Mouse (Mus musculus) neural tube, embryonic 15.5 days (tissue): ENCODE measurements at regions not wholly inside any gene's neighbourhood (a gene's known extent, or its start where the extent isn't known, plus 50 kb on each side); places are given as distances from the start of the nearest gene placed in this dataset.
A peak's percentile ranks its signal among the peaks of the same experiment; 100 is the strongest.

Experiments
- ATAC-seq: fragments of 200-750 bp; cut with Nextera tagmentation; 2 replicates; pipeline ENCODE4 v1.8.0; 2017; ENCODE audit warnings: mild to moderate bottlenecking, moderate TSS enrichment, moderate library complexity; ENCODE audit not compliant: low FRiP score
- H3K27ac ChIP-seq: fragments of 300-500 bp; sonication (generic); replicated peaks from 2 replicates; pipeline ENCODE4 v1.5.1; 2015; ENCODE audit warnings: mild to moderate bottlenecking, inconsistent platforms
- H3K27me3 ChIP-seq: fragments of 300-500 bp; sonication (generic); replicated peaks from 2 replicates; pipeline ENCODE4 v1.6.1; 2015; ENCODE audit warnings: inconsistent platforms
- H3K36me3 ChIP-seq: fragments of 300-500 bp; sonication (generic); 2 replicates; pipeline ENCODE4 v1.6.1; 2015; ENCODE audit warnings: inconsistent platforms
- H3K4me1 ChIP-seq: fragments of 300-500 bp; sonication (generic); 2 replicates; pipeline ENCODE4 v1.6.1; 2015; ENCODE audit warnings: inconsistent platforms
- H3K4me2 ChIP-seq: fragments of 300-500 bp; sonication (generic); 2 replicates; pipeline ENCODE4 v1.6.1; 2015; ENCODE audit warnings: inconsistent platforms, mild to moderate bottlenecking, moderate library complexity
- H3K4me3 ChIP-seq: fragments of 300-500 bp; sonication (generic); replicated peaks from 2 replicates; pipeline ENCODE4 v1.5.1; 2015; ENCODE audit warnings: mild to moderate bottlenecking, inconsistent platforms
- H3K9ac ChIP-seq: fragments of 300-500 bp; sonication (generic); replicated peaks from 2 replicates; pipeline ENCODE4 v1.6.1; 2015; ENCODE audit warnings: mild to moderate bottlenecking, inconsistent platforms
- H3K9me3 ChIP-seq: fragments of 300-500 bp; sonication (generic); replicated peaks from 2 replicates; pipeline ENCODE4 v1.6.1; 2016; ENCODE audit warnings: inconsistent platforms
- WGBS: fragments of 180-500 bp; shearing (Covaris S2); methylation state at CpG from one replicate; pipeline ENCODE4 v1.1.7; 2015; ENCODE audit warnings: mixed read lengths; 5-methylcytosine and 5-hydroxymethylcytosine counted together

DNA sequence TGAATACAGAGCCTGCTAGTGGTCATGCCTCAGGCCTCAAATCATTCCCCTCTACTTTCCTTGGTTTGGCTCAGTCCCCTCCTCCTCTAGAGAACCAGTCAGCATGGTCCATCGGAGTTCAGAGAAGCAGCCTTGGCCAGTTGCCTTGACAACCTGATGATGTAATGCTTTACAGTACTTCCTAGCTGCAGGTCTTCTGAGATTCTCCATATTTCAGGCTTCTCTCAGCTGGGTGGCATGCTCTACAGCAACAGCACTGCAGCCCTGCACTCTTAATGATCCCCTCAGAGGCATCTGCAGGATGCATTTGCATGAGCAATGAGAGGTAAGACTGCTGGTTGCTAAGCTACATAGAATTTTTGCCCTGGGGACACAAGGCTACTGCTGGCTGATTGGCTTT lies 514.7 kb upstream of the Nbea start:
- H3K4me1 ChIP-seq: peaks cover 21% of the 10 kb centered on the region
- H3K4me3 ChIP-seq: no peak overlapping the region
- no peaks in the 10 kb centered on the region for H3K27me3 ChIP-seq
- H3K27ac ChIP-seq: peak overlapping the region; percentile 82
- no peaks in the 10 kb centered on the region for H3K9me3 ChIP-seq
- no peaks in the 10 kb centered on the region for H3K36me3 ChIP-seq
- peak overlapping the region; percentile 3; the same call in 1 of the 2 replicates for H3K4me2 ChIP-seq
- no peak overlapping the region for H3K9ac ChIP-seq
- WGBS: 0% methylated on average over 1 of the region's 1 CpGs
- peak; percentile 95 for ATAC-seq

DNA sequence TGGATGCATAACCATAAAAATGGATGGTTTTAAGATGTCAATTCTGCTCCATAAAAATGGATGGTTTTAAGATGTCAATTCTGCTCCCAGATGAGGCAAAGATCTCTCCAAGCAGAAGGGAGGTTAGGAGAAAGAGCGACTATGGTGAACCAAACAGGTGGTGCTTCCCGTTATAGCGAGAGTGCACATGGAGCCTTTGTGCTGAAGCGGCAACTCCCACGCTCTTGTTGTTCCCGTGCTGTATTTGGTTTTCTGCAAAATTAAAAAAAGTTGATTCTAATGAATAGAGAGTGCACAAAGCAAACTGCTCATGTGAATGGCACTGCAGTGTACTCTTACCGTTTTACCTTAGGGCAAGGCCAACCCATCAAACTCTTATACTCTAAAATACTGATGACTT lies 497.5 kb upstream of the Nbea start:
- ATAC-seq: no peak
- Histone ChIP-seq H3K27ac (no peak overlapping the region), H3K36me3 (no peaks in the 10 kb centered on the region), H3K9ac (no peak overlapping the region), H3K9me3 (no peaks in the 10 kb centered on the region), H3K4me3 (no peak overlapping the region), H3K4me2 (no peak overlapping the region), H3K27me3 (no peaks in the 10 kb centered on the region), H3K4me1 (no peaks in the 10 kb centered on the region)
- 95% methylated on average over 7 of the region's 7 CpGs for WGBS

DNA sequence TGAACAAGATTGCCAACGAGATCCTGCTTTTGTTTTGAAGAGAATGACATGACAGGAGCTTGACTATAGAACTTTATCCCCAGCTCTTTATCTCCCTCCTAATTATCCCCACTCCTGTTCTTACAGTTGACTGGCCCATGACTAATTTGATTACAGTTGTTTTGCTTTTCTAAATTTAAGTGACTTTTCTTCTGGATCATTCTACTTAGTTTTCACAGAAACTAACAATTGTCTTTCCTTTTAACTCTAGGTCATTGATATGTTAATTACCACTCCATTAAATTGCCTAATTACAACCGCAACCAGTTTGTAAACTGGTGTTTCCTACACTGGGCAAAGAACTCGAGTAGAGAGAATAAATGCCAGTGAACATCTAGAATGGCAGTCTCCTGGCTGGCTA lies 485.3 kb upstream of the Nbea start:
- Histone ChIP-seq H3K36me3 (no peaks in the 10 kb centered on the region), H3K27me3 (no peaks in the 10 kb centered on the region), H3K4me3 (no peak overlapping the region), H3K4me2 (no peak overlapping the region), H3K4me1 (no peaks in the 10 kb centered on the region), H3K9me3 (no peaks in the 10 kb centered on the region), H3K9ac (no peak overlapping the region), H3K27ac (no peak overlapping the region)
- WGBS: 9% methylated on average over 3 of the region's 3 CpGs
- ATAC-seq: peak; percentile 61; the same call in 1 of the 2 replicates

DNA sequence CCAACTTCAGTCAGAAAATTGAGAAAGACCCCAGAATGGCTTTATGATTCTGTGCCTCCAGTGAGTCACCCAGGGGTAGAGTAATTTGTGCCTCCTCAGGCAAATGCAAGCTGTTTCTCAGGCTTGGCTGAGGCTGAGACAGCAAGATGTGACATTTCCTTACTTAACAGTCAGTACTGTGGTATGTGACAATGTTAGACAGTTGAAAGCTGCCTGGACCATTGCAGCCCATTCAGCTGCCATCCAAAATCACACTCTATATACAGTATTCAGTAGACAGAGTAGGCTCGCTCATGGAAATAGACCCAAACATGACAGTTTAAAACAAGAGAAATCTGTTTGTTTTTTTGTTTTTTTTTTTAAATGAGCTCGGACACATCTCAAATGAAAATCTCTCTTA lies 477.1 kb upstream of the Nbea start:
- H3K27me3 ChIP-seq: no peaks in the 10 kb centered on the region
- no peaks in the 10 kb centered on the region for H3K9me3 ChIP-seq
- no peaks in the 10 kb centered on the region for H3K36me3 ChIP-seq
- no peak overlapping the region for H3K9ac ChIP-seq
- no peak overlapping the region for H3K4me3 ChIP-seq
- 92% methylated on average over 2 of the region's 2 CpGs for WGBS
- no peaks in the 10 kb centered on the region for H3K4me1 ChIP-seq
- H3K27ac ChIP-seq: no peak overlapping the region
- ATAC-seq: no peak
- no peak overlapping the region for H3K4me2 ChIP-seq

DNA sequence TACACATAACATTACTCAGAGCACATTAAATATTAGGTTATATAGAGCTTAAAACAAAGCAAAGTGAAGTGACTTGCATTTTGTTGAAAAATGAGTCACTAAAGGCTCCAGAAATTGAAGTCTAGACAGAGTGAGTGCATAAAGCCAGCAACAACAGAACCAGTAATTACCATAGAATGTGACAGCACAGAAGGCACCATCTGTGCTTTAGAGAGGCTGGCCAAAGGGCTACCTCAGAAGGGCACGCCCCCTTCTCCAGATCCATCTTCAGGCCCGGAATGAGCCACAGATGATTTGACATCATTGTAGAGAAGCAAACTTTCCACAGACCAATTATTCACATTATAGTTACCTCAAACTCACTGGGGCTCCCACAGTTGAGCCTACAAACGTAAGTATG lies 463.8 kb upstream of the Nbea start:
- Histone ChIP-seq H3K27ac (no peak overlapping the region), H3K4me2 (no peak overlapping the region), H3K9ac (no peak overlapping the region), H3K36me3 (no peaks in the 10 kb centered on the region), H3K4me1 (no peaks in the 10 kb centered on the region), H3K9me3 (no peaks in the 10 kb centered on the region), H3K4me3 (no peak overlapping the region), H3K27me3 (no peaks in the 10 kb centered on the region)
- no peak for ATAC-seq
- WGBS: 75% methylated on average over 3 of the region's 3 CpGs
